Mouse (Mus musculus): Measurements from ENCODE around the gene Tes. TPM values are rescaled to one million over a fixed set of nuclear protein-coding genes. Genes with fewer than 3 reads are reported as not detected.

The Tes gene
- polyA plus RNA-seq, 2 experiments: 54.2 to 69.1 TPM

- no peak for ATAC-seq (ENCODE audit: low FRiP score, low read depth)
- 56% methylated on average over 11 of the region's 11 CpGs for WGBS
- no peak overlapping the region for H3K9ac ChIP-seq (ENCODE audit: low read depth, low read length, severe bottlenecking)
- peak overlapping the region; percentile 69 for H3K4me3 ChIP-seq (replicated peaks; ENCODE audit: low read length)
- H3K9me3 ChIP-seq (ENCODE audit: control insufficient read depth, low read length): no peaks in the 10 kb centered on the region
- no peaks in the 10 kb centered on the region for H3K27me3 ChIP-seq (ENCODE audit: control insufficient read depth, insufficient read depth, low read length)
- peaks cover 9% of the 10 kb centered on the region; the same call in 1 of the 2 replicates for H3K4me1 ChIP-seq (ENCODE audit: control insufficient read depth, insufficient read depth, low read length)
- peak overlapping the region; percentile 81 for H3K4me2 ChIP-seq (replicated peaks; ENCODE audit: low read depth, low read length, severe bottlenecking)
- no peak for TF ChIP-seq POLR2A (IDR thresholded peaks at IDR 0.05; ENCODE audit: borderline replicate concordance, extremely low read depth, insufficient read depth, insufficient read length)
- no peak for DNase-seq (ENCODE audit: low spot score)
- no peak overlapping the region for H3K27ac ChIP-seq (replicated peaks; ENCODE audit: low read depth, low read length)
- H3K36me3 ChIP-seq (ENCODE audit: control insufficient read depth, insufficient read depth, low read length): no peaks in the 10 kb centered on the region
Measured at GRCm38 (mm10) chr6:17066211-17066940, 1.4 kb downstream of the Tes start.

DNA sequence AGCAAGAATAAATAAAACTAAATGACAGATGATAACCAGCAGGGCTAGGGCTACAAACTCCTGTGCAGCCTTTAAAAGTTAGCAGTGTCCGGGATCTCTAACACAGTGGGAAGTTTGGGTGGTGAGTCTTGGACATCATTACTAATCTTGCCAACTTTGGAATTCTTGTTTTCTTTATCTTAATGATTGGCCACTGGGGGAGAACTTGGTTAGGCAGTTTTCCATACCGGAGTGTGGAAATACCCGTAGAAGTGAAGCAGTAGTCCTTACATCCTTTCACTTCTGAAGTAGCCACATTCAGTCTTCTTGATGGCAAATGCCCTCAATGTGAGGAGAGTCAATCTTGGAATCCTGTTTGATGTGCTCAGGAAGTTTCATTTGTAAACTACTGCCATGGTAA, 7.0 kb downstream of the Tes start:
- DNase-seq (ENCODE audit: low spot score) (no peak), ATAC-seq (ENCODE audit: low FRiP score, low read depth) (no peak)
- Histone ChIP-seq H3K9me3 (ENCODE audit: control insufficient read depth, low read length) (no peaks in the 10 kb centered on the region), H3K36me3 (ENCODE audit: control insufficient read depth, insufficient read depth, low read length) (no peaks in the 10 kb centered on the region), H3K4me3 (replicated peaks; ENCODE audit: low read length) (no peak overlapping the region), H3K4me2 (replicated peaks; ENCODE audit: low read depth, low read length, severe bottlenecking) (no peak overlapping the region), H3K9ac (ENCODE audit: low read depth, low read length, severe bottlenecking) (no peak overlapping the region), H3K27ac (replicated peaks; ENCODE audit: low read depth, low read length) (no peak overlapping the region), H3K4me1 (ENCODE audit: control insufficient read depth, insufficient read depth, low read length) (peaks cover 7% of the 10 kb centered on the region; the same call in 1 of the 2 replicates), H3K27me3 (ENCODE audit: control insufficient read depth, insufficient read depth, low read length) (no peaks in the 10 kb centered on the region)
- no peak for TF ChIP-seq POLR2A (IDR thresholded peaks at IDR 0.05; ENCODE audit: borderline replicate concordance, extremely low read depth, insufficient read depth, insufficient read length)
- 87% methylated on average over 3 of the region's 3 CpGs for WGBS

- DNase-seq (ENCODE audit: low spot score) (no peak), ATAC-seq (ENCODE audit: low FRiP score, low read depth) (no peak)
- Histone ChIP-seq H3K4me3 (replicated peaks; ENCODE audit: low read length) (no peak overlapping the region), H3K9me3 (ENCODE audit: control insufficient read depth, low read length) (no peaks in the 10 kb centered on the region), H3K4me1 (ENCODE audit: control insufficient read depth, insufficient read depth, low read length) (peaks cover 10% of the 10 kb centered on the region; the same call in 1 of the 2 replicates), H3K27ac (replicated peaks; ENCODE audit: low read depth, low read length) (no peak overlapping the region), H3K27me3 (ENCODE audit: control insufficient read depth, insufficient read depth, low read length) (no peaks in the 10 kb centered on the region), H3K9ac (ENCODE audit: low read depth, low read length, severe bottlenecking) (no peak overlapping the region), H3K4me2 (replicated peaks; ENCODE audit: low read depth, low read length, severe bottlenecking) (no peak overlapping the region), H3K36me3 (ENCODE audit: control insufficient read depth, insufficient read depth, low read length) (no peaks in the 10 kb centered on the region)
- 72% methylated on average over 5 of the region's 5 CpGs for whole genome bisulfite sequencing
- no peak for TF ChIP-seq POLR2A (IDR thresholded peaks at IDR 0.05; ENCODE audit: borderline replicate concordance, extremely low read depth, insufficient read depth, insufficient read length)
Measured at GRCm38 (mm10) chr6:17072338-17072737, 7.4 kb downstream of the Tes start.

DNA sequence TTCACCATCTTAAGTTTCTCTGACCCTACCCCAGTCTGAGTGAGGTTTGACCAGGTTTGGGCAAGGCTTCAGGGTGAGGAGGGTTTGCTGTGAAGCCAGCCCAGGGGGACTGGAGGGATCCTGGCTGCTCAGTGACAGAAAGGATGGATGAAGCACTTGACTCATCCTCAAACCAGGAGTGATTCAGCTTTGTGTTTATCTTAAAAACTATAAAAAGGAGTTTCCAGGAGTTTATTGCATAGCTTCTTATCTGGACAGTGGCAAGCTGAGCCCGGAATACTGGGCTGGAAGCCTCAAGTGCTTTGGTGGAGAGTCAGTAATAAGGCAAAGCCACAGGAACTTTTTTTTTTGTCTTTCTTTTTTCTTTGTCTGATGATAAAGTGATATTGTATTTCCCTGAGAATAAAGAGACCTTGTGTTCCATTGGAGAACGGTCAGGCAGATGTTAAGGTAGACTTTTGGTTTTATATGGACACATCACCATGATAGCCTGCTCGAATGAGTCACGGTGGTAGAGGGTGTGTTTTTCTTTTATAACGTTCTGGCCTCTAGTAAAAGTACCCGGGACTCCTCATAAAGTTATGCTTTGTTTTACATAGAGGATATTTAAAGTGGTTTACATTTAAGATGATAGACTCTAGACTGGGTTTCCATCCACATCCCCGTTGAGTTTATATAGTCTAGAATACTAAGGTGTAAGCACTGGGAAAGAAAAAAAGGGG, 8.0 kb downstream of the Tes start:
- ATAC-seq (ENCODE audit: low FRiP score, low read depth) (no peak), DNase-seq (ENCODE audit: low spot score) (no peak)
- no peaks in the 10 kb centered on the region for H3K27me3 ChIP-seq (ENCODE audit: control insufficient read depth, insufficient read depth, low read length)
- H3K4me3 ChIP-seq (replicated peaks; ENCODE audit: low read length): no peak overlapping the region
- H3K4me1 ChIP-seq (ENCODE audit: control insufficient read depth, insufficient read depth, low read length): peaks cover 12% of the 10 kb centered on the region
- no peak for TF ChIP-seq POLR2A (IDR thresholded peaks at IDR 0.05; ENCODE audit: borderline replicate concordance, extremely low read depth, insufficient read depth, insufficient read length)
- no peak overlapping the region for H3K4me2 ChIP-seq (replicated peaks; ENCODE audit: low read depth, low read length, severe bottlenecking)
- 46% methylated on average over 7 of the region's 7 CpGs for WGBS
- H3K36me3 ChIP-seq (ENCODE audit: control insufficient read depth, insufficient read depth, low read length): no peaks in the 10 kb centered on the region
- no peaks in the 10 kb centered on the region for H3K9me3 ChIP-seq (ENCODE audit: control insufficient read depth, low read length)
- no peak overlapping the region for H3K9ac ChIP-seq (ENCODE audit: low read depth, low read length, severe bottlenecking)
- no peak overlapping the region for H3K27ac ChIP-seq (replicated peaks; ENCODE audit: low read depth, low read length)

- H3K27me3 ChIP-seq (ENCODE audit: control insufficient read depth, insufficient read depth, low read length): no peaks in the 10 kb centered on the region
- TF ChIP-seq POLR2A (IDR thresholded peaks at IDR 0.05; ENCODE audit: borderline replicate concordance, extremely low read depth, insufficient read depth, insufficient read length): no peak
- no peak overlapping the region for H3K9ac ChIP-seq (ENCODE audit: low read depth, low read length, severe bottlenecking)
- no peak overlapping the region for H3K4me3 ChIP-seq (replicated peaks; ENCODE audit: low read length)
- ATAC-seq (ENCODE audit: low FRiP score, low read depth) (no peak), DNase-seq (ENCODE audit: low spot score) (no peak)
- no peak overlapping the region for H3K27ac ChIP-seq (replicated peaks; ENCODE audit: low read depth, low read length)
- H3K4me2 ChIP-seq (replicated peaks; ENCODE audit: low read depth, low read length, severe bottlenecking): no peak overlapping the region
- H3K9me3 ChIP-seq (ENCODE audit: control insufficient read depth, low read length): no peaks in the 10 kb centered on the region
- H3K36me3 ChIP-seq (ENCODE audit: control insufficient read depth, insufficient read depth, low read length): no peaks in the 10 kb centered on the region
- 85% methylated on average over 9 of the region's 9 CpGs for WGBS
- H3K4me1 ChIP-seq (ENCODE audit: control insufficient read depth, insufficient read depth, low read length): peaks cover 23% of the 10 kb centered on the region
Measured at GRCm38 (mm10) chr6:17077270-17077669, 12.3 kb downstream of the Tes start.

Data from limb, embryonic 14.5 days (tissue).